Mouse (Mus musculus) small intestine, adult 2 months (tissue): ENCODE results near the gene Map3k21. TPM values are rescaled to one million over a fixed set of nuclear protein-coding genes. Genes with fewer than 3 reads are reported as not detected.

ENCODE experiments used
- H3K27ac ChIP-seq: fragments of 200-500 bp; 2 replicates; pipeline ENCODE4 v1.5.1; 2012; ENCODE audit warnings: low read depth, low read length, control low read depth, inconsistent platforms; ENCODE audit not compliant: insufficient read depth
- H3K27me3 ChIP-seq: fragments of 200-500 bp; 2 replicates; pipeline ENCODE4 v1.6.1; 2012; ENCODE audit warnings: mild to moderate bottlenecking, moderate library complexity, low read length, inconsistent platforms; ENCODE audit not compliant: control insufficient read depth, insufficient read depth
- H3K36me3 ChIP-seq: fragments of 200-500 bp; 2 replicates; pipeline ENCODE4 v1.6.1; 2012; ENCODE audit warnings: mild to moderate bottlenecking, low read length, control low read depth, inconsistent platforms; ENCODE audit not compliant: control insufficient read depth, insufficient read depth
- H3K4me1 ChIP-seq: fragments of 200-500 bp; 2 replicates; pipeline ENCODE4 v1.6.1; 2012; ENCODE audit warnings: low read length, inconsistent platforms, mixed read lengths; ENCODE audit not compliant: control insufficient read depth, insufficient read depth, insufficient read length
- H3K4me3 ChIP-seq: fragments of 200-500 bp; 2 replicates; pipeline ENCODE4 v1.5.1; 2012; ENCODE audit warnings: low read depth, mild to moderate bottlenecking, control low read depth, inconsistent platforms, low read length, moderate library complexity
- CTCF ChIP-seq: fragments of 200-500 bp; IDR thresholded peaks from 2 replicates; pipeline ENCODE4 v1.5.1; 2012; ENCODE audit warnings: low read depth, mild to moderate bottlenecking, control low read depth, inconsistent platforms, low read length, moderate library complexity, mixed read lengths; ENCODE audit not compliant: insufficient replicate concordance, insufficient read length; ENCODE audit errors: extremely low read depth
- POLR2A ChIP-seq: fragments of 200-500 bp; IDR thresholded peaks from 2 replicates; pipeline ENCODE4 v1.6.1; 2012; ENCODE audit warnings: low read depth, mild to moderate bottlenecking, control low read depth, inconsistent platforms, low read length, moderate library complexity
- WGBS: fragments of 180-500 bp; shearing (Covaris S2); methylation state at CpG from one replicate; pipeline ENCODE4 v1.1.7; 2018; 5-methylcytosine and 5-hydroxymethylcytosine counted together
- polyA plus RNA-seq: library from polyadenylated mRNA; depleted of rRNA; stranded (reverse); fragments of >200 nt; gene quantifications from 2 replicates; pipeline ENCODE4 v1.2.3, GENCODE M21; 2012; rRNA removed

The Map3k21 gene
- 8.2 and 14.5 TPM in 2 replicates for polyA plus RNA-seq

- Histone ChIP-seq H3K27ac (peak within 1 kb of the TSS; percentile 92), H3K27me3 (no peaks in the 10 kb centered on the region), H3K4me1 (peaks cover 18% of the 10 kb centered on the region; the same call in 1 of the 2 replicates), H3K36me3 (no peaks in the 10 kb centered on the region), H3K4me3 (peak within 1 kb of the TSS; percentile 76)
- TF ChIP-seq POLR2A = peak; percentile 71; the same call in 1 of the 2 replicates
- no peak for TF ChIP-seq CTCF
- WGBS = under 1% methylated on average over 87 of the region's 93 CpGs
Observed at GRCm38 (mm10) chr8:125910365-125911228, at the start of gene Map3k21. Map3k21 (plus strand) TSS chr8:125910450.

DNA sequence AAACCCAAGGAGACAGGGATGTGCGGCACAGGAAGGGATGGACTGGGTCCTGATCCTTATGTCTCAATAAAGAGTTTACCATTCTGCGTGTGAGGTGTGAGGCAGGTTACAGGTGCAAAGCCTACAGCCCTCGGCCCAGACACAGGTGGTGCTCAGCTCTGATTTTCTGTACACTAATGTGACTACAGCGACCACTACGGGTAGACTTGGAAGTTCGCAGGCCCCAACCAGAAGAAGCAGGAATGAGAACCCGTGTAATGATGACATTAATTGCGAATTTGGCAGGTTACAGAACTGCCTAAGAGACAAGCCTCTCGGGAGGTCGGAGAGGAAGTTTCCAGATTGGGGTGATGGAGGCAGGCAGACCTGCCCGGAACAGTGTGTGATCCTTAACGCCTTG lies 44.1 kb upstream of the Map3k21 start:
- H3K27me3 ChIP-seq = no peaks in the 10 kb centered on the region
- no peak overlapping the region for H3K4me3 ChIP-seq
- no peaks in the 10 kb centered on the region for H3K4me1 ChIP-seq
- H3K36me3 ChIP-seq = no peaks in the 10 kb centered on the region
- no peak overlapping the region for H3K27ac ChIP-seq
- TF ChIP-seq CTCF = no peak
- no peak for TF ChIP-seq POLR2A
- 58% methylated on average over 12 of the region's 12 CpGs for WGBS

GRCm38 (mm10) chr8:125868552-125868951 lies 41.7 kb upstream of the Map3k21 start:
- Histone ChIP-seq H3K27me3 (no peaks in the 10 kb centered on the region), H3K4me3 (no peak overlapping the region), H3K4me1 (no peaks in the 10 kb centered on the region), H3K27ac (no peak overlapping the region), H3K36me3 (no peaks in the 10 kb centered on the region)
- TF ChIP-seq POLR2A = no peak
- no peak for TF ChIP-seq CTCF
- WGBS = 59% methylated on average over 7 of the region's 7 CpGs

- Histone ChIP-seq H3K27ac (no peak overlapping the region), H3K36me3 (no peaks in the 10 kb centered on the region), H3K4me3 (no peak overlapping the region), H3K27me3 (no peaks in the 10 kb centered on the region), H3K4me1 (no peaks in the 10 kb centered on the region)
- TF ChIP-seq CTCF (no peak), POLR2A (no peak)
- WGBS = 88% methylated on average over 3 of the region's 3 CpGs
Observed at GRCm38 (mm10) chr8:125869739-125870138, 40.5 kb upstream of the Map3k21 start.

DNA sequence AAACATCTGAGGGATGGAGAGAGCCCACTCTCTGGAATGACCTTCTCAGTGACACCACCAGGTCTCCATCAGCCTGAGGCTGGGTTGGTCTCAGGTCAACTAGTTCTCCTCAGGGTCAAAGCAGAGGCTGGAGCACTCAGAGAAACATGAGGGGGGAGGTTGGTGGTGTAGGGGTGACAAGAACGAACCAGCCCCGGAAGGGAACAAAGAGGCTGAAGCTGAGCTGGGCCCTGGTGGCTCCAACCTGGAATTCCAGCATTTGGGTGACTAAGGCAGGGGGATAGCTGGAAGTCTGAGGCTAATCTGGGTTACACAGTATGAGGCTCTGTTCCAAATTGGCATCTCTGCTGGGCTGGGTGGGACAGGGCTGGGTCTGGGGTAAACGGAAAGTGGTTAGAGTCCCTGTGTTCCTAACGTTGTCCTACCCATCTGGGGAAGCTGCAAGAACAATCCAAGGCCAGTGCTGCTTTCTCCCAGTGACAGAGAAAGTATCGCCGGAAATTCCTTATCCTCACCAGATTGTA lies 40.0 kb upstream of the Map3k21 start:
- no peak overlapping the region for H3K27ac ChIP-seq

DNA sequence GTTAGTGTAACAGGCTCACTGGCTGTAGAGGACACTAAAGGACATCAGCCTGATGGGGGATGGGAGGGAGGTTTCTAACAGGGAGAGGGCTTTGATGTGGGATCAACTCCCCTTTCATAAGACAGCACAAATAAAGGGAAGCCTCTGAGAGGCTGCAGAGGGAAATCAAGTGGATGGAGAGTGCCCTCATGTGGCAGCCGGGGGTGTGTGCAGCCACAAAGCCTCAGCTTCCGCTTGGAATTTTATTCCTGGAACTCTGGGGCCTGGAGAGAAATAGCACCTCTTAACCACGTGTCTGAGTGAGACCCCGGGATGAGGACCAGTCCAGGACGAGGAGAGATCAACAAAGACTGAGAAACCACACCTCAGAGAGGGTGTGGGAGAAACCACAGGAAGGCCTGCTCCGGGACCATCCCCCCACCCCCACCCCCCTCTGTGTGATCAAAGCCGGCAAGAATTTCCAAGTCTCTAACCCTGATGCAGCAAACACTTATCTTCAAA lies 39.4 kb upstream of the Map3k21 start:
- no peaks in the 10 kb centered on the region for H3K4me1 ChIP-seq
- TF ChIP-seq POLR2A (no peak), CTCF (peak; percentile 83)
- H3K27me3 ChIP-seq = no peaks in the 10 kb centered on the region
- WGBS = 8% methylated on average over 7 of the region's 7 CpGs
- no peak overlapping the region for H3K4me3 ChIP-seq
- no peaks in the 10 kb centered on the region for H3K36me3 ChIP-seq
- no peak overlapping the region for H3K27ac ChIP-seq

More for the DNA sequence above, 40.0 kb upstream of the Map3k21 start:
- TF ChIP-seq CTCF = no peak
- TF ChIP-seq POLR2A = no peak
- Histone ChIP-seq H3K27me3 (no peaks in the 10 kb centered on the region), H3K36me3 (no peaks in the 10 kb centered on the region), H3K4me3 (no peak overlapping the region), H3K4me1 (no peaks in the 10 kb centered on the region)
- WGBS = 48% methylated on average over 6 of the region's 6 CpGs

GRCm38 (mm10) chr8:125872501-125873249 lies 37.6 kb upstream of the Map3k21 start:
- H3K27me3 ChIP-seq = no peaks in the 10 kb centered on the region
- no peak overlapping the region for H3K4me3 ChIP-seq
- H3K4me1 ChIP-seq = no peaks in the 10 kb centered on the region
- WGBS = 71% methylated on average over 9 of the region's 9 CpGs
- no peak overlapping the region for H3K27ac ChIP-seq
- TF ChIP-seq CTCF (no peak), POLR2A (no peak)
- H3K36me3 ChIP-seq = no peaks in the 10 kb centered on the region
